Mouse (Mus musculus) olfactory bulb, adult 2 months (tissue): ENCODE measurements around the gene Tmem132d.

ENCODE experiments used
- CTCF ChIP-seq: fragments of 200-500 bp; IDR thresholded peaks from 2 replicates; pipeline ENCODE4 v1.5.1; 2012; ENCODE audit warnings: low read depth, mild to moderate bottlenecking, low read length, moderate library complexity; ENCODE audit not compliant: insufficient read depth
- POLR2A ChIP-seq: fragments of 200-500 bp; IDR thresholded peaks from 2 replicates; pipeline ENCODE4 v1.6.1; 2012; ENCODE audit warnings: mild to moderate bottlenecking, low read depth, low read length, moderate library complexity; ENCODE audit not compliant: insufficient read depth

GRCm38 (mm10) chr5:128450808-128451207 lies 17.9 kb upstream of the Tmem132d start:
- no peak for TF ChIP-seq CTCF
- no peak for TF ChIP-seq POLR2A
